Mouse (Mus musculus): ENCODE data around the gene Poldip3. TPM values are rescaled to one million over a fixed set of nuclear protein-coding genes. Genes with fewer than 3 reads are reported as not detected.
"Not testable (repeated sequence)": the region's sequence is repeated elsewhere in the genome, so short reads cannot be mapped to it uniquely, and the experiment has no call there.

Poldip3 gene
- polyA plus RNA-seq, 1 experiment from 2014 or later: 172 TPM

- Histone ChIP-seq H3K36me3 (peaks cover 26% of the 10 kb centered on the region), H3K27me3 (no peaks in the 10 kb centered on the region), H3K9ac (peak overlapping the region; percentile 84), H3K4me2 (replicated peaks) (peak overlapping the region; percentile 85), H3K4me3 (peak overlapping the region; percentile 71), H3K9me3 (no peaks in the 10 kb centered on the region), H3K27ac (peak overlapping the region; percentile 97), H3K4me1 (peaks cover 21% of the 10 kb centered on the region)
- ATAC-seq (ENCODE audit: insufficient number of reproducible peaks, insufficient read depth, low FRiP score, low TSS enrichment): no peak
- 3% methylated on average over 21 of the region's 21 CpGs for WGBS
Measured at GRCm38 (mm10) chr15:83148395-83148794, 789 bp downstream of the Poldip3 start.

GRCm38 (mm10) chr15:83145541-83145940 lies 3.6 kb downstream of the Poldip3 start:
- Histone ChIP-seq H3K36me3 (peaks cover 32% of the 10 kb centered on the region), H3K27ac (no peak overlapping the region), H3K4me2 (replicated peaks) (no peak overlapping the region), H3K4me1 (peaks cover 36% of the 10 kb centered on the region), H3K9me3 (no peaks in the 10 kb centered on the region), H3K4me3 (no peak overlapping the region), H3K27me3 (no peaks in the 10 kb centered on the region), H3K9ac (no peak overlapping the region)
- ATAC-seq (ENCODE audit: insufficient number of reproducible peaks, insufficient read depth, low FRiP score, low TSS enrichment): no peak
- WGBS: 90% methylated on average over 6 of the region's 6 CpGs

- peak overlapping the region; percentile 60 for H3K27ac ChIP-seq
- peaks cover 31% of the 10 kb centered on the region for H3K4me1 ChIP-seq
- H3K9ac ChIP-seq: no peak overlapping the region
- WGBS: 60% methylated on average over 5 of the region's 5 CpGs
- no peak for ATAC-seq (ENCODE audit: insufficient number of reproducible peaks, insufficient read depth, low FRiP score, low TSS enrichment)
- H3K4me3 ChIP-seq: no peak overlapping the region
- no peak overlapping the region for H3K4me2 ChIP-seq (replicated peaks)
- peaks cover 37% of the 10 kb centered on the region for H3K36me3 ChIP-seq
- no peaks in the 10 kb centered on the region for H3K27me3 ChIP-seq
- no peaks in the 10 kb centered on the region for H3K9me3 ChIP-seq
Measured at GRCm38 (mm10) chr15:83142861-83143260, 6.3 kb downstream of the Poldip3 start.

- Histone ChIP-seq H3K9ac (no peak overlapping the region), H3K36me3 (peaks cover 78% of the 10 kb centered on the region)
- 91% methylated on average over 2 of the region's 2 CpGs for WGBS
Measured at GRCm38 (mm10) chr15:83135654-83136053, 13.5 kb downstream of the Poldip3 start.

GRCm38 (mm10) chr15:83134671-83135070 lies 14.5 kb downstream of the Poldip3 start:
- Histone ChIP-seq H3K27ac (no peak overlapping the region), H3K9me3 (no peaks in the 10 kb centered on the region), H3K4me1 (no peaks in the 10 kb centered on the region), H3K36me3 (peaks cover 86% of the 10 kb centered on the region), H3K27me3 (no peaks in the 10 kb centered on the region), H3K9ac (no peak overlapping the region), H3K4me2 (replicated peaks) (no peak overlapping the region), H3K4me3 (no peak overlapping the region)
- no peak for ATAC-seq (ENCODE audit: insufficient number of reproducible peaks, insufficient read depth, low FRiP score, low TSS enrichment)
- 88% methylated on average over 6 of the region's 6 CpGs for WGBS

More at GRCm38 (mm10) chr15:83135654-83136053, 13.5 kb downstream of the Poldip3 start:
- no peaks in the 10 kb centered on the region for H3K27me3 ChIP-seq
- no peak overlapping the region for H3K4me2 ChIP-seq (replicated peaks)
- H3K4me1 ChIP-seq: no peaks in the 10 kb centered on the region
- H3K4me3 ChIP-seq: no peak overlapping the region
- no peak overlapping the region for H3K27ac ChIP-seq
- no peak for ATAC-seq (ENCODE audit: insufficient number of reproducible peaks, insufficient read depth, low FRiP score, low TSS enrichment)
- H3K9me3 ChIP-seq: no peaks in the 10 kb centered on the region

- Histone ChIP-seq H3K4me1 (no peaks in the 10 kb centered on the region), H3K4me2 (replicated peaks) (no peak overlapping the region), H3K27ac (no peak overlapping the region), H3K36me3 (peaks cover 92% of the 10 kb centered on the region), H3K9ac (no peak overlapping the region), H3K4me3 (no peak overlapping the region), H3K27me3 (no peaks in the 10 kb centered on the region), H3K9me3 (no peaks in the 10 kb centered on the region)
- no peak for ATAC-seq (ENCODE audit: insufficient number of reproducible peaks, insufficient read depth, low FRiP score, low TSS enrichment)
- WGBS: 95% methylated on average over 7 of the region's 7 CpGs
Measured at GRCm38 (mm10) chr15:83129530-83130231, 19.5 kb downstream of the Poldip3 start.

GRCm38 (mm10) chr15:83127037-83127436 lies 22.1 kb downstream of the Poldip3 start:
- not testable (repeated sequence) for H3K4me1 ChIP-seq; H3K27me3 ChIP-seq; H3K4me3 ChIP-seq; ATAC-seq (ENCODE audit: insufficient number of reproducible peaks, insufficient read depth, low FRiP score, low TSS enrichment); H3K4me2 ChIP-seq (replicated peaks); H3K27ac ChIP-seq; H3K9me3 ChIP-seq; H3K9ac ChIP-seq
- peaks cover 68% of the 10 kb centered on the region for H3K36me3 ChIP-seq
- WGBS: 82% methylated on average over 3 of the region's 3 CpGs

GRCm38 (mm10) chr15:83126582-83126981 lies 22.6 kb downstream of the Poldip3 start:
- WGBS: 91% methylated on average over 9 of the region's 9 CpGs
- H3K4me3 ChIP-seq: no peak overlapping the region
- peaks cover 64% of the 10 kb centered on the region for H3K36me3 ChIP-seq
- H3K9me3 ChIP-seq: no peaks in the 10 kb centered on the region
- ATAC-seq (ENCODE audit: insufficient number of reproducible peaks, insufficient read depth, low FRiP score, low TSS enrichment): no peak
- no peak overlapping the region for H3K4me2 ChIP-seq (replicated peaks)
- H3K27me3 ChIP-seq: no peaks in the 10 kb centered on the region
- no peak overlapping the region for H3K9ac ChIP-seq
- peaks cover 3% of the 10 kb centered on the region; the same call in 1 of the 2 replicates for H3K4me1 ChIP-seq
- no peak overlapping the region for H3K27ac ChIP-seq

- H3K4me2 ChIP-seq (replicated peaks): no peak overlapping the region
- H3K9ac ChIP-seq: no peak overlapping the region
- peaks cover 46% of the 10 kb centered on the region for H3K36me3 ChIP-seq
- ATAC-seq (ENCODE audit: insufficient number of reproducible peaks, insufficient read depth, low FRiP score, low TSS enrichment): no peak
- H3K9me3 ChIP-seq: no peaks in the 10 kb centered on the region
- H3K4me1 ChIP-seq: peaks cover 4% of the 10 kb centered on the region; the same call in 1 of the 2 replicates
- no peak overlapping the region for H3K27ac ChIP-seq
- H3K4me3 ChIP-seq: no peak overlapping the region
- H3K27me3 ChIP-seq: no peaks in the 10 kb centered on the region
- WGBS: 55% methylated on average over 5 of the region's 5 CpGs
Measured at GRCm38 (mm10) chr15:83124625-83125024, 24.6 kb downstream of the Poldip3 start.

GRCm38 (mm10) chr15:83122566-83123145 lies 26.5 kb downstream of the Poldip3 start, which contains the start of gene Rrp7a:
Gene Rrp7a (minus strand): TSS chr15:83122801.
- Histone ChIP-seq H3K4me1 (peaks cover 4% of the 10 kb centered on the region; the same call in 1 of the 2 replicates), H3K27me3 (no peaks in the 10 kb centered on the region), H3K9me3 (no peaks in the 10 kb centered on the region), H3K4me2 (replicated peaks) (peak within 1 kb of the TSS; percentile 80), H3K9ac (peak within 1 kb of the TSS; percentile 71), H3K36me3 (peaks cover 43% of the 10 kb centered on the region), H3K27ac (peak within 1 kb of the TSS; percentile 88), H3K4me3 (peak within 1 kb of the TSS; percentile 86)
- WGBS: 10% methylated on average over 32 of the region's 32 CpGs
- peak; percentile 87 for ATAC-seq (ENCODE audit: insufficient number of reproducible peaks, insufficient read depth, low FRiP score, low TSS enrichment)

- peak; percentile 7; the same call in 1 of the 2 replicates for ATAC-seq (ENCODE audit: insufficient number of reproducible peaks, insufficient read depth, low FRiP score, low TSS enrichment)
- WGBS: 3% methylated on average over 43 of the region's 43 CpGs
- Histone ChIP-seq H3K9me3 (no peaks in the 10 kb centered on the region), H3K36me3 (peaks cover 44% of the 10 kb centered on the region), H3K27ac (peak overlapping the region; percentile 88), H3K9ac (peak overlapping the region; percentile 71), H3K27me3 (no peaks in the 10 kb centered on the region), H3K4me1 (peaks cover 4% of the 10 kb centered on the region; the same call in 1 of the 2 replicates), H3K4me2 (replicated peaks) (peak overlapping the region; percentile 80), H3K4me3 (peak overlapping the region; percentile 86)
Measured at GRCm38 (mm10) chr15:83121709-83122565, 27.2 kb downstream of the Poldip3 start.

Measured in embryonic facial prominence, embryonic 12.5 days (tissue).